Mouse (Mus musculus) T-helper 17 cell (primary cell): ENCODE data around the gene Spata9.

Experiments
- in situ Hi-C, 2 experiments: fragments of 300-600 bp; cut with MboI, MseI; formaldehyde crosslinking; loops; 1 replicate in 1 of 2; 2 replicates in 1 of 2; pipeline ENCODE4 v1.15.1; 2025; ENCODE audit warnings: high pct_unique_total_duplicates in 2 of 2

Spata9 gene

DNA sequence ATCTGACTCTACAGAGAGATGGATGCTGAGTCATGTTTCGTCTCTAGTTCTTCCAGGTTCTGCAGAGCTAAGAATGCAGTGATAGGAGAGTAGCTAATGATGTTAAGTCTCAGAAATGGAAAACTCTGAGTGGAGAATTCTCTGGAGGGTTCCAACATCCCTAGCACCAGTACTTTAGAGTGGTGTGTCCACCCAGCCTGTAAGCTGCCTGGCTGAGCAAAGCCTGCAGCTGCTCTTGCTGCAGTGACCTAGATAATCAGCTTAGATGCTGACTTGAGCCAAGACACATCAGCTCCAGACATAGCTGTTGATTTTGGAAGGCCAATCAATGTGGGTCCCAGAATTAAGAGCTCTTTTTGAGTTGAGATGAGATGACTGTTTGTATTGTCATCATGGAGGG lies 21.1 kb downstream of the Spata9 start:
- in situ Hi-C loops = no loop called here

DNA sequence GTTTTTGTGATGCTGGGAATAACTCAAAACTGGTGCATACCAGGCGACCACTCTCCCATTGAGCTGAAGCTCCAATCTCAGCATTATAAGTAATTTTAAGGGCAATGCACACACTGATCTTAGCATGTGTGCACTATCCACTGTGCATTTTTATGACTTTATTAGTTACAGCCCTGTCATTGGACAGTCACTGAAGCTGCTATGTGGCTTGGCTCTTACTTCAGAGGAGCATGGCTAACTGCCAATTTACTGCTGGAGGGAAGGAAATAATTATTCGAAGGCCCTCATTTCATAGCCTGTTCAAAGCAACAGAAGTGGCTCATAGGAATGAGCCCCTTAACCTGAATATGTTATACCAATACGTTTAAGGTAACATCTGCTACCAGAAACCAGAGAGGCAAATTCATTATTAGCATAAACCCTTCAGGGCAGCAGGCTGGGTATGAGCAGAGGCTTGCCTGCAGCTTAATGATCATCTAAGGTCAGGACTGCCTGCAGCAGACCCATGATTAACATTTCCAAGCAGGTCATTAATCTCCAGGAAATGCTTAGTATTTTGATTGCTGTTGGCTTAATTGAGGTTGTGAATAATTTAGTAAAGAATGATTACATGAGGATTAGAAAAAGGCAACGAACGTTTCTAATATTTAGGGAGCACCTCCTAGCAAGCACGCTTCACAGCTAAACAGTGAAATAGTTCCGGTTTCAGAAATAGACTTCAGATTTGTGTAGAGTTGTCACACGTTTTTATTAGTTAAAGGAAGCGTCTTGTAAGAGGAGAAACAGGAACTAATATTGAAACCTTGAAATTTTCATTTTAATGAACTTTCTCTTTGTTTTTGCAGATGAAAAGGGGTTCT lies 25.4 kb downstream of the Spata9 start:
- in situ Hi-C loops = no loop called here

DNA sequence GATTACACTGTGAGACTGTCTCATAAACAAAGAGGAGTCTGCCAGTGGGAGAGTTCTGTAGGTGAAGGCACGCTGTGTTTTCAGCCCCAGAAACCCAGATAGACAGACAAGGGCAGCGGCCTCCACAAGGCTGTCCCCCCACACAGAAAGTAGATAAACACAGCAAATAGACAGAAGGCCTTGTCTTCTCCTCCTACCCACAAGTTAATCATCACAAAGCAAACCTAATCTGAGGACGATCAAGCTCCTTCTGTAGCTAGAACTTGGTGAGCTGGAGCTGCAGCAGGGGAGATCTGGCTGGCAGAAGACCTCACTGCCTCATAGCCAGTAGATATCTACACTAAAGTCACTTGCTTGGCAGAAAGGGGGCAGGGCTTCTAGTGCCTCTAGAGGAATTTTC lies 36.3 kb downstream of the Spata9 start:
- in situ Hi-C loops = no loop called here

DNA sequence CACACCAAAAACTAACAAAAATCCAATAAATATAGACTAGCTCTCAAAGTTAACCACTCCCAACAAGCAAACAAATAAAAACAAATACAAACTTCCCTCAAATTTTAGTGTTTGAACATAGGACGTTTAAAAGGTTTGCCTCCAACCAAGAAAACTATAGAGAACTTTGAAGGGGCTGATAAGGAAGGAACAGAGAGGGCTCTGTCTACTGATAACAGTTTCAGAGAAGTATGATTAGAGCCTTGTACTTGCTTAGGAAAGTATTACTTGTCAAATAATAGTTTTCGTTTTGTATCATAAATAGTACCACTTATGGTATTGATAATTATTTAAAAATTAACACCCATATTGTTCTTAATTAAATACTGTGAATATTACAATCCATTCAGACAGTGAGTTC lies 47.6 kb downstream of the Spata9 start:
- in situ Hi-C loops = no loop called here

DNA sequence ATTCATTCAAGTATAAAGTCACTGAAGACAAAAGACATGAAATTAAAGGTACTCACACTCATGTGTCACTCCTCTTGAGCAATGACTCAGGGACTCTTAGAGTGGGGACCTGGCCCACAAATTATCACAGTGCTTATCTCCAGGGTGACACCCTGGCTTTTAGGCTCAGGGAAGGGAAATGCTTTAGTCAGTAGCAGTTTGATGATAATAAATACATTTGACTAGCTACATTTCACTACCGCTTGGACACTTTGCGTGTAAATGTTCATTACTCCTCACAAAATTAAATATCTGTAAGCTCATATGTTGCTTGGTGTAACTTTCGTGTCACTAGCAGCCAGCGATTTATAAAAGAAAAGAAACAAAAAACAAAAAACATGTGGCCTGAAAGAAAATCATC lies 50.5 kb downstream of the Spata9 start:
- in situ Hi-C loops = loop anchor here in 1 of 2 experiments (5.0 kb wide), 1 partner anchor 45 kb away; no protein-coding TSS in a partner anchor

DNA sequence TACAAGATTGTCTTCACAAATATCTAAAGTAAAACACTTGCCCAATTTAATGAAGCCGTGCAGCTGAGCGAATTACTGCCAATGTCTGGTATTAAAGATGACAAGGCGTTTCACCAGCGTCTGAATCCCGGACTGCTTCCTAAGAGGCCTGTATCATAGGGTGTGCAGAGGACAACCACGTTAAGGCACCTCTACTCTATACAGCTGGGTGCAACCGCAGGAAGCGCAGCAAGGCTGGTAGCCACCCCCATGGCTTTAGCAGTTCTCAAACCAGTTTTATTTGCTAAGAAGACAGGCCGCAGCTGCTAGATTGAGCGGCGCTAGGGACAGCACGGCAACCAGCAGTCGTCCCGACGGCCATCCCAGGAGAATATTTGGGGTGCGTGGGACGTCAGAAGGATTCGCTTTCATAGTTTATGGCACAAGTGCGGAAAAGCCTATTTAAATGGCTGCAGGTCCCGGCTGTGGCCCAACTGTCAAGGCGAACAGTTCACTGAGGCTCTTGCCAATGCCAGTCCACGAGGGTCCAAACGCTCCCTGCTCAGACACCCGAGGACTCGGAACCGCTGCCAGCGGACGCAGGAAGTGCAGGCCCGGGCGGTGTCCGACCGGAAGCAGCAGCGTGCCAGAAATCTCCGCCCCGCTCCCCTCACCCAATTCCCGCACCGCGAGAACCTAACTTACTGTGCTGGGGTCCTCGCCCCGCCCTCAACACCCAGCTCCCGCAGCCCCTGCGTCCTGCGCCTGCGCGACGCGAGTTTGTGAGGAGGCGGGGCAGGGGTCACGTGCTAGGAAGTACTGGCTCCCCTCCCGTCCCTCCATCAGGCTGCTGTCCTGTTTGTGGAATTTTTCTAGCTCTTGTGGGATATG lies 51.3 kb downstream of the Spata9 start, which contains the start of gene Rfesd:
Gene Rfesd (minus strand): TSS at position 746 of the 870 bp plus-strand sequence.
- in situ Hi-C loops = loop anchor here in 1 of 2 experiments (5.0 kb wide), 1 partner anchor 44 kb away; no protein-coding TSS in a partner anchor

DNA sequence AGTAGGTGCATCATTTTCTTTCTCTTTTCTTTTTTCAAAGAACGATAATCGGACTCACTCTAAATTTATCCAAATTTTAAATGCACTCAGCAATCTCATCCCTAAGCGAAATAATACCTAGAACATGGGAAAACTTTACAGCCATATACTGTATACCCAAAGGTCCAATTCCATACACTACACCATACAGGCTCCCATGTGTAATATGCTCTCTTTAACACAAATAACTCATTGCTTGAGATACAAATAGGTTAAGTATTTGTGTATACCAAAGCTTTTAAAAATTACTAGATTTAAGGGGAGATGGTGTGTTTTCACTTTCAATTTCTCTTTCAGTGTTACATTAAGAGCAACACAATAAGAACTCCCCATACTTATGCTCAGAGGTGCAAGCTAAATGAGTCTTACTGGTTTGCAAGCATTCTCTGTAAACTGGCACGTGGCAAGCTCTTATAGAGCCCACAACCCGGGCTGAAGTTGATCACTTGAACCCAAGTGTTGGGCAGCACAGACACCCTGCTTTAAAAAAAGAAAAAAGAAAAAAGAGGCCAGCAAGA lies 52.0 kb downstream of the Spata9 start:
- in situ Hi-C loops = loop anchor here in 1 of 2 experiments (5.0 kb wide), 1 partner anchor 43 kb away; no protein-coding TSS in a partner anchor

DNA sequence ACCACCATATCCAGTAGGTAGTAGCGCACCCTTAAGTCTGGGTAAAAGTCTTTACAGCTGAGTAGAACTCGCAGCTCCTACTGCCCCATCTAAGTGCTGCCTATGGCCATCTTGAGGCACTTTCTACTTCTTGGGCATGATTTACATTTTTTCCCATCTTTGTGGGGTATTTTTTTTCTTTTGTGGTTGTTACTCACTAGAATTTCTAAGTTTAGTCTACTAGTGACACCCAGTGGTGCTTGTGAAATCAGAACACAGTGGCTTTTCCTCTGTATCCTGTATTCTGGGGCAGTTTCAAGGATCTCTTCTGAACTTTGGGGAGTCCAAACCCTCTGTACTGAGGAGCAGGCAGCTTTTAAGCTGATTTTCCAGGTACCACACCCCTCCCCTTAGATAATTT lies 54.8 kb downstream of the Spata9 start:
- in situ Hi-C loops = loop anchor here in 1 of 2 experiments (10.0 kb wide), 1 partner anchor 73 kb away; the partner anchor contains the start of genes Arsk and Ttc37

DNA sequence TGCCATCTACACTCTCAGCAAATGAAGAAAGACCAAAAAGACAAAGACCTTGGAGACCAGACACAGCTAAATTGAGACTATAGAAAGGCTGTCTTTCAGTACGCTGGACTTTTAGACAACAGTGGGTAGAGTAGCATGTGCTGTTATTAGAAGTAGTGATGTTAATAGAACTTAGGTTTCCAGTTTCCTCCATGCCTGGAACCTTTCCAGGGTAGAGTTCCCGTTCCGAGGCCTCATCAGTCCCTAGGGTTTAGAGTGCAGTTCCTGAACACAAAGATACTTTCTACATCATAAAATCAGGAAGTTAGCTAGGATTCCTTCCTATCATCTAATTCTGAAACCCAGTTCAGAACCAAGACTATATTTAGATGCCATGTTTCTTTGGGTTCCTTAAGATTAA lies 57.6 kb downstream of the Spata9 start:
- in situ Hi-C loops = loop anchor here in 1 of 2 experiments (10.0 kb wide), 1 partner anchor 70 kb away; the partner anchor contains the start of genes Arsk and Ttc37

DNA sequence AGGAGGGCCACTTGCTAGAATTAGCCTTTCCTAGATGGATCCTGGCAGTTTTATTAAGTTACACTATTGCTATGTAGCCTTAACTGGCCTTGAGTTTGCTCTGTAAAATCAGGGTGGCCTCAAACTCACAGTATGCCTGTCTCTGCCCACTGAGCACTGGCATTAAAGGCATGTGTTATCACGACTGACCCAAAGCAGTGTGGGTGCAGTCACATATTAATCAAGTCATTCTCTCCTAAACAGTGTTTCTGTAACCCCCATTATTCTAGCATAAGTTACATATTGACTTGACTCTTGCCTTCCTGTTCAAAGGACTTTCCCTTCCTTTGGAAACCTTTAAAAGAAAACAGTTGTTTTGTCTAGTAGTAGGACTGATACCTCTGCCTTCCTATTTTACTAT lies 75.5 kb downstream of the Spata9 start:
- in situ Hi-C loops = no loop called here

DNA sequence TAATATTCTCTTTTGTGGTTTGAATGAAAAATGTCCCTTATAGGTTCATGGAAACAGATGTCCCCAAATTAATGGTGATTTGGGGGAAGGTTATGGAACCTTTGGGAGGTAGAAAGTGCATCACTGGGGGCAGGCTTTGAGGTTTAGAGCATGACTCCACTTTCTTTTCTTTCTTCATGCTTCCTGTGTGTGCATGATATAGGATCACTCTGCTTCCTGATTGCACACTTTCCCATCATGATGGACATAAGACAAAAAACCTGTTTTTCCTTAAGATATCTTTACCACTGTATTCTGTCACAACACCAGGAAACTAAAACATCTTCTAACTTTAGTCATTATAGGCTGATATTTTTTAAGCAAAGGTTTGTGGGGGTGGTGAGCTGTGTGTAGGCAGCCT lies 78.0 kb downstream of the Spata9 start:
- in situ Hi-C loops = no loop called here
